Mouse (Mus musculus): ENCODE data around the gene Snph.

GRCm38 (mm10) chr2:151670968-151671329 lies 38.6 kb upstream of the Snph start:
- TF ChIP-seq POLR2A (IDR thresholded peaks at IDR 0.05; ENCODE audit: low read depth, low read length): no peak
- no peak for TF ChIP-seq CTCF (conservative IDR thresholded peaks at IDR 0.05; ENCODE audit: insufficient read depth, insufficient read length, low read depth, low read length)

All from kidney, adult 2 months (tissue).